Mouse (Mus musculus) CH12.LX (cell line): ENCODE results near the gene Them7. TPM values are rescaled to one million over a fixed set of nuclear protein-coding genes. Genes with fewer than 3 reads are reported as not detected.
A peak's percentile ranks its signal among the peaks of the same experiment; 100 is the strongest.

Experiments
- DNase-seq: peaks from one replicate; pipeline ENCODE4 v3.0.0-alpha.2; 2013; ENCODE audit errors: extremely low read depth
- H3K27ac ChIP-seq: 2 replicates; pipeline ENCODE4 v1.5.1; 2012; ENCODE audit warnings: low read depth, mild to moderate bottlenecking, control low read depth, moderate library complexity; ENCODE audit not compliant: insufficient read depth
- H3K27me3 ChIP-seq: replicated peaks from 2 replicates; pipeline ENCODE3; 2012; ENCODE audit warnings: inconsistent platforms
- H3K36me3 ChIP-seq, 2 experiments: replicated peaks in 1 of 2; 2 replicates each; pipeline versions ENCODE3 to v1.6.1; 2012; ENCODE audit warnings: inconsistent platforms in 1 of 2, low read length in 1 of 2, mild to moderate bottlenecking in 1 of 2, mixed read lengths in 1 of 2, moderate library complexity in 1 of 2; ENCODE audit not compliant: control insufficient read depth in 1 of 2, insufficient read depth in 1 of 2
- H3K4me1 ChIP-seq, 2 experiments: 2 replicates each; pipeline ENCODE4 v1.6.1; 2012; ENCODE audit warnings: inconsistent platforms in 1 of 2, moderate library complexity in 1 of 2; ENCODE audit not compliant: insufficient read depth in 2 of 2, control insufficient read depth in 1 of 2
- H3K4me2 ChIP-seq: 2 replicates; pipeline ENCODE4 v1.6.1; 2012; ENCODE audit warnings: low read depth, mild to moderate bottlenecking, control low read depth; ENCODE audit not compliant: poor library complexity, insufficient read depth, severe bottlenecking
- H3K4me3 ChIP-seq, 3 experiments: fragments of 150-350 bp in 1 of 3; sonication (generic) in 1 of 3; replicated peaks in 1 of 3; 2 replicates each; pipeline versions ENCODE3 to v1.5.1; 2011 to 2012; ENCODE audit warnings: low read depth in 2 of 3, low read length in 2 of 3, mild to moderate bottlenecking in 2 of 3, moderate library complexity in 2 of 3, control low read depth in 1 of 3, improper control_type of control experiment in 1 of 3, inconsistent platforms in 1 of 3, mixed read lengths in 1 of 3; ENCODE audit not compliant: poor library complexity in 1 of 3
- H3K79me2 ChIP-seq: replicated peaks from 2 replicates; pipeline ENCODE4 v1.6.1; 2012; ENCODE audit warnings: mild to moderate bottlenecking, moderate library complexity; ENCODE audit not compliant: control insufficient read depth, poor library complexity, insufficient read depth, severe bottlenecking; ENCODE audit errors: extremely low read depth
- H3K9ac ChIP-seq: 2 replicates; pipeline ENCODE4 v1.6.1; 2012; ENCODE audit warnings: low read depth, mild to moderate bottlenecking, control low read depth, moderate library complexity; ENCODE audit not compliant: insufficient read depth
- H3K9me3 ChIP-seq: replicated peaks from 2 replicates; pipeline ENCODE3; 2012; ENCODE audit warnings: low read length, inconsistent platforms, mixed read lengths
- BHLHE40 ChIP-seq: IDR thresholded peaks from 2 replicates; pipeline ENCODE4 v1.6.1; 2011; ENCODE audit warnings: mild to moderate bottlenecking, low read depth, low read length, improper control_type of control experiment
- CHD1 ChIP-seq: IDR thresholded peaks from 2 replicates; pipeline ENCODE4 v1.6.1; 2012; ENCODE audit warnings: low read depth, low read length, improper control_type of control experiment, inconsistent platforms
- CHD2 ChIP-seq: IDR thresholded peaks from 2 replicates; pipeline ENCODE4 v1.6.1; 2011; ENCODE audit warnings: low read length, improper control_type of control experiment
- CTCF ChIP-seq, 2 experiments: IDR thresholded peaks in 1 of 2; conservative IDR thresholded peaks in 1 of 2; 2 replicates each; pipeline ENCODE4 v1.5.1; 2011 to 2012; ENCODE audit warnings: low read depth in 2 of 2, low read length in 2 of 2, improper control_type of control experiment in 1 of 2, inconsistent platforms in 1 of 2, mild to moderate bottlenecking in 1 of 2, moderate library complexity in 1 of 2
- E2F4 ChIP-seq: IDR thresholded peaks from 2 replicates; pipeline ENCODE4 v1.6.1; 2011; ENCODE audit warnings: low read depth, low read length, improper control_type of control experiment; ENCODE audit not compliant: insufficient replicate concordance
- ELF1 ChIP-seq: IDR thresholded peaks from 2 replicates; pipeline ENCODE4 v1.6.1; 2014; ENCODE audit warnings: low read depth, mild to moderate bottlenecking, inconsistent platforms, low read length, improper control_type of control experiment
- EP300 ChIP-seq: IDR thresholded peaks from 2 replicates; pipeline ENCODE4 v1.6.1; 2011; ENCODE audit warnings: low read length, improper control_type of control experiment
- ETS1 ChIP-seq: conservative IDR thresholded peaks from 2 replicates; pipeline ENCODE4 v1.6.1; 2012; ENCODE audit warnings: low read depth, mild to moderate bottlenecking, inconsistent platforms, low read length, improper control_type of control experiment, moderate library complexity
- GABPA ChIP-seq: IDR thresholded peaks from 2 replicates; pipeline ENCODE4 v1.6.1; 2012; ENCODE audit warnings: low read depth, low read length, improper control_type of control experiment, inconsistent platforms; ENCODE audit not compliant: insufficient replicate concordance
- HCFC1 ChIP-seq: IDR thresholded peaks from 2 replicates; pipeline ENCODE4 v1.6.1; 2012; ENCODE audit warnings: low read depth, mild to moderate bottlenecking, inconsistent platforms, low read length, improper control_type of control experiment
- IRF4 ChIP-seq: IDR thresholded peaks from 2 replicates; pipeline ENCODE4 v1.6.1; 2014; ENCODE audit warnings: low read depth, mild to moderate bottlenecking, inconsistent platforms, low read length, improper control_type of control experiment
- MAFK ChIP-seq: IDR thresholded peaks from 2 replicates; pipeline ENCODE4 v1.6.1; 2011; ENCODE audit warnings: low read length, improper control_type of control experiment; ENCODE audit not compliant: insufficient replicate concordance
- MAX ChIP-seq: IDR thresholded peaks from 2 replicates; pipeline ENCODE4 v1.6.1; 2011; ENCODE audit warnings: low read length, improper control_type of control experiment
- PAX5 ChIP-seq: IDR thresholded peaks from 2 replicates; pipeline ENCODE4 v1.6.1; 2012; ENCODE audit warnings: low read length, inconsistent platforms, mixed read lengths
- RAD21 ChIP-seq: IDR thresholded peaks from 2 replicates; pipeline ENCODE4 v1.6.1; 2011; ENCODE audit warnings: low read depth, mild to moderate bottlenecking, low read length, improper control_type of control experiment, moderate library complexity
- RCOR1 ChIP-seq: conservative IDR thresholded peaks from 2 replicates; pipeline ENCODE4 v1.6.1; 2012; ENCODE audit warnings: low read depth, mild to moderate bottlenecking, inconsistent platforms, low read length, improper control_type of control experiment
- SIN3A ChIP-seq: IDR thresholded peaks from 2 replicates; pipeline ENCODE4 v1.6.1; 2012; ENCODE audit warnings: low read length, improper control_type of control experiment, inconsistent platforms
- TBP ChIP-seq: conservative IDR thresholded peaks from 2 replicates; pipeline ENCODE4 v1.6.1; 2011; ENCODE audit warnings: low read depth, low read length, improper control_type of control experiment
- UBTF ChIP-seq: IDR thresholded peaks from 2 replicates; pipeline ENCODE4 v1.6.1; 2012; ENCODE audit warnings: low read depth, mild to moderate bottlenecking, inconsistent platforms, low read length, improper control_type of control experiment, moderate library complexity
- ZC3H11A ChIP-seq: IDR thresholded peaks from 2 replicates; pipeline ENCODE4 v1.6.1; 2012; ENCODE audit warnings: low read depth, mild to moderate bottlenecking, inconsistent platforms, low read length, improper control_type of control experiment
- ZKSCAN1 ChIP-seq: IDR thresholded peaks from 2 replicates; pipeline ENCODE4 v1.6.1; 2012; ENCODE audit warnings: low read depth, inconsistent platforms, low read length, improper control_type of control experiment, borderline replicate concordance
- ZMIZ1 ChIP-seq: IDR thresholded peaks from 2 replicates; pipeline ENCODE4 v1.6.1; 2012; ENCODE audit warnings: low read depth, mild to moderate bottlenecking, inconsistent platforms, low read length, improper control_type of control experiment
- dilution Hi-C: fragments of 300-500 bp; cut with MboI; formaldehyde crosslinking; loops from 2 replicates; pipeline ENCODE4 v1.14.3; 2020; ENCODE audit warnings: low sequenced_read_pairs; ENCODE audit not compliant: extremely low pct_unique_long_range_greater_than_20kb, extremely low pct_ligation_motif_present
- in situ Hi-C: fragments of 300-500 bp; cut with MboI; formaldehyde crosslinking; loops from 3 replicates; pipeline ENCODE4 v1.14.3; 2019; ENCODE audit warnings: low sequenced_read_pairs, low pct_ligation_motif_present, low pct_unique_long_range_greater_than_20kb, mixed read lengths
- polyA plus RNA-seq: library from polyadenylated mRNA; unstranded; fragments of >175 nt; gene quantifications from 2 replicates; pipeline ENCODE4 v1.2.1, GENCODE M21; 2012; ENCODE audit warnings: low read depth; ENCODE audit not compliant: insufficient read length
- total RNA-seq, 2 experiments: library from RNA; depleted of rRNA; stranded (reverse); fragments of 300-350 nt in 1 of 2; fragments of >200 nt in 1 of 2; gene quantifications; 2 replicates each; pipeline ENCODE4 v1.2.3; 2012 to 2014

Them7 gene
- total and polyA plus RNA-seq, 3 experiments = not detected

GRCm38 (mm10) chr2:105295823-105296222 is 71.7 kb downstream of the Them7 start:
- H3K27me3 ChIP-seq = no peaks in the 10 kb centered on the region
- no peak overlapping the region for H3K4me3 ChIP-seq
- TF ChIP-seq ELF1 (no peak), IRF4 (no peak), BHLHE40 (no peak), ZC3H11A (no peak), ZKSCAN1 (no peak), EP300 (no peak), MAFK (no peak), GABPA (no peak), UBTF (no peak), RCOR1 (no peak), ETS1 (no peak), CHD1 (no peak), RAD21 (no peak), CHD2 (no peak), TBP (no peak), MAX (no peak), SIN3A (no peak), CTCF (conservative IDR thresholded peaks at IDR 0.05 in 1 of 2, IDR thresholded peaks at IDR 0.05 in 1 of 2; ENCODE audit: low read depth in 2 of 2, low read length in 2 of 2) (no peak), E2F4 (no peak), ZMIZ1 (no peak)
- H3K36me3 ChIP-seq = no peaks in the 10 kb centered on the region
- H3K9ac ChIP-seq = no peak overlapping the region
- H3K4me2 ChIP-seq = no peak overlapping the region
- no peaks in the 10 kb centered on the region for H3K79me2 ChIP-seq
- H3K27ac ChIP-seq = no peak overlapping the region
- dilution Hi-C loops (no loop called here), in situ Hi-C loops (no loop called here)
- no peak for DNase-seq
- H3K9me3 ChIP-seq = no peaks in the 10 kb centered on the region
- H3K4me1 ChIP-seq = no peaks in the 10 kb centered on the region

- TF ChIP-seq HCFC1 (no peak), RAD21 (peak; percentile 3; the same call in 1 of the 2 replicates), PAX5 (no peak), CTCF (conservative IDR thresholded peaks at IDR 0.05 in 1 of 2, IDR thresholded peaks at IDR 0.05 in 1 of 2; ENCODE audit: low read depth in 2 of 2, low read length in 2 of 2) (peak; percentile 40 to 48; a peak in 3 of 4 replicates)
- Histone ChIP-seq H3K9me3 (no peaks in the 10 kb centered on the region), H3K36me3 (no peaks in the 10 kb centered on the region), H3K4me2 (no peak overlapping the region), H3K27ac (no peak overlapping the region), H3K9ac (no peak overlapping the region), H3K79me2 (no peaks in the 10 kb centered on the region), H3K4me1 (no peaks in the 10 kb centered on the region), H3K27me3 (no peaks in the 10 kb centered on the region), H3K4me3 (no peak overlapping the region)
- no peak for DNase-seq
- dilution Hi-C loops (no loop called here), in situ Hi-C loops (no loop called here)
Observed at GRCm38 (mm10) chr2:105298888-105299287, 74.8 kb downstream of the Them7 start.
